In genomic region chr11:59542442-59542841, GRCm38 (mm10) we compare ENCODE assay signal across 28 mouse cellular contexts. TPM values are rescaled to one million over a fixed set of nuclear protein-coding genes. Genes with fewer than 3 reads are reported as not detected.
A peak's percentile ranks its signal among the peaks of the same experiment; 100 is the strongest.
DNase-seq lines count a peak whose midpoint lies in the region; ATAC-seq and TF ChIP-seq lines count a peak whose summit lies in the region.
"Had no signal": no experiment of that assay in that cellular context is flagged by ENCODE, and none has a peak within 500 bp of the region (broad histone marks: within the 10 kb centered on the region; RNA-seq: fewer than 3 reads in every experiment).

No protein-coding gene starts in this region.

- peaks cover 45% of the 10 kb centered on the region for H3K79me2 ChIP-seq in macrophage (ENCODE audit: inconsistent target)

- WGBS in bone marrow, adult 2 months = 8% methylated on average over 6 of the region's 6 CpGs
- 0% methylated on average over 6 of the region's 6 CpGs for WGBS in macrophage (ENCODE audit: missing documents)
- 86% methylated on average over 6 of the region's 6 CpGs for WGBS in neural tube, embryonic 15.5 days
- 84% methylated on average over 6 of the region's 6 CpGs for WGBS in forebrain, embryonic 16.5 days

- ATAC-seq in neural tube, embryonic 15.5 days (ENCODE audit: low FRiP score) = no peak
- ATAC-seq in forebrain, embryonic 16.5 days = no peak
- ATAC-seq: Patski had no signal

- DNase-seq in left cerebral cortex, adult 2 months (ENCODE audit: extremely low spot score in 1 of 2, low spot score in 2 of 2) = no peak
- DNase-seq in left cerebral cortex, postnatal 4 days = no peak
- peak; percentile 62 for DNase-seq in 416B (ENCODE audit: low read depth)
- DNase-seq in yolk sac, embryonic 10.5 days (ENCODE audit: low spot score) = no peak
- DNase-seq: adrenal gland, adult 8-10 months; cerebellum, adult 11-12 months; cerebellum, postnatal 25 days; gastrocnemius, postnatal 10 days; spleen, adult 18-20 months; thymus, postnatal 36 days had no signal

- peaks cover 11% of the 10 kb centered on the region for H3K36me3 ChIP-seq in macrophage (ENCODE audit: inconsistent target)
- no peaks in the 10 kb centered on the region for H3K36me3 ChIP-seq in neural tube, embryonic 15.5 days
- no peaks in the 10 kb centered on the region for H3K36me3 ChIP-seq in forebrain, embryonic 16.5 days (ENCODE audit: control insufficient read depth, insufficient read depth)
- H3K36me3 ChIP-seq: embryonic facial prominence, embryonic 15.5 days; kidney, embryonic 15.5 days; lung, embryonic 15.5 days; neural tube, embryonic 12.5 days had no signal

- H3K27ac ChIP-seq in left cerebral cortex, adult 2 months = peak overlapping the region; percentile 54; the same call in 1 of the 2 replicates
- no peak overlapping the region for H3K27ac ChIP-seq in bone marrow, adult 2 months (ENCODE audit: control insufficient read depth, insufficient read depth, low read depth, low read length, poor library complexity)
- H3K27ac ChIP-seq in macrophage = peak overlapping the region; percentile 99
- H3K27ac ChIP-seq in neural tube, embryonic 15.5 days (replicated peaks) = no peak overlapping the region
- no peak overlapping the region for H3K27ac ChIP-seq in forebrain, embryonic 16.5 days (ENCODE audit: low read length)
- H3K27ac ChIP-seq: embryonic facial prominence, embryonic 15.5 days; hindbrain, embryonic 14.5 days; kidney, embryonic 15.5 days; lung, embryonic 15.5 days; neural tube, embryonic 12.5 days had no signal

- H3K4me3 ChIP-seq in left cerebral cortex, adult 2 months = no peak overlapping the region
- H3K4me3 ChIP-seq in bone marrow, adult 2 months (replicated peaks; ENCODE audit: control insufficient read depth, low read depth, low read length) = peak overlapping the region; percentile 8
- peak overlapping the region; percentile 50 for H3K4me3 ChIP-seq in macrophage (ENCODE audit: inconsistent target)
- no peak overlapping the region for H3K4me3 ChIP-seq in neural tube, embryonic 15.5 days (replicated peaks)
- H3K4me3 ChIP-seq in forebrain, embryonic 16.5 days (replicated peaks; ENCODE audit: low read length) = no peak overlapping the region
- H3K4me3 ChIP-seq: embryonic facial prominence, embryonic 15.5 days; kidney, embryonic 15.5 days; lung, embryonic 15.5 days; neural tube, embryonic 12.5 days had no signal

- intact Hi-C loops in left cerebral cortex, adult 2 months (cut with DNase I) = loop anchor here (2.0 kb wide), 1 partner anchor 16 kb away; the partner anchor contains the start of gene Zkscan17
- intact Hi-C loops in left cerebral cortex, postnatal 4 days (cut with DNase I) = no loop called here

- H3K4me1 ChIP-seq in bone marrow, adult 2 months (ENCODE audit: control insufficient read depth, insufficient read depth, low read length) = peaks cover 3% of the 10 kb centered on the region; the same call in 1 of the 2 replicates
- peaks cover 10% of the 10 kb centered on the region for H3K4me1 ChIP-seq in neural tube, embryonic 15.5 days
- no peaks in the 10 kb centered on the region for H3K4me1 ChIP-seq in forebrain, embryonic 16.5 days (replicated peaks; ENCODE audit: control insufficient read depth, insufficient read depth, low read length)
- H3K4me1 ChIP-seq: neural tube, embryonic 12.5 days had no signal

- no peak for TF ChIP-seq POLR2A in bone marrow, adult 2 months (IDR thresholded peaks at IDR 0.05; ENCODE audit: borderline replicate concordance, control insufficient read depth, low read depth, low read length)

- H3K9me3 ChIP-seq in neural tube, embryonic 15.5 days (replicated peaks) = no peaks in the 10 kb centered on the region
- H3K9me3 ChIP-seq in forebrain, embryonic 16.5 days (ENCODE audit: control insufficient read depth, low read length) = no peaks in the 10 kb centered on the region
- H3K9me3 ChIP-seq: embryonic facial prominence, embryonic 15.5 days; kidney, embryonic 15.5 days; lung, embryonic 15.5 days; neural tube, embryonic 12.5 days had no signal

- no peak overlapping the region for H3K9ac ChIP-seq in neural tube, embryonic 15.5 days (replicated peaks)
- H3K9ac ChIP-seq in forebrain, embryonic 16.5 days (replicated peaks; ENCODE audit: low read depth, low read length) = no peak overlapping the region
- H3K9ac ChIP-seq: embryonic facial prominence, embryonic 15.5 days; hindbrain, embryonic 14.5 days; kidney, embryonic 15.5 days; lung, embryonic 15.5 days; neural tube, embryonic 12.5 days had no signal

- H3K27me3 ChIP-seq in neural tube, embryonic 15.5 days (replicated peaks) = no peaks in the 10 kb centered on the region
- no peaks in the 10 kb centered on the region for H3K27me3 ChIP-seq in forebrain, embryonic 16.5 days (replicated peaks; ENCODE audit: control insufficient read depth, insufficient read depth, low read length)
- H3K27me3 ChIP-seq: embryonic facial prominence, embryonic 15.5 days; kidney, embryonic 15.5 days; lung, embryonic 15.5 days; neural tube, embryonic 12.5 days; Patski had no signal

- H3K4me2 ChIP-seq in neural tube, embryonic 15.5 days = no peak overlapping the region
- no peak overlapping the region for H3K4me2 ChIP-seq in forebrain, embryonic 16.5 days (ENCODE audit: low read length)
- H3K4me2 ChIP-seq: embryonic facial prominence, embryonic 15.5 days; heart, embryonic 11.5 days; hindbrain, embryonic 14.5 days; kidney, embryonic 15.5 days; lung, embryonic 15.5 days; midbrain, embryonic 11.5 days; neural tube, embryonic 12.5 days had no signal

- TF ChIP-seq CTCF in left cerebral cortex, adult 2 months (IDR thresholded peaks at IDR 0.05) = no peak
- no peak for TF ChIP-seq CTCF in bone marrow, adult 2 months (IDR thresholded peaks at IDR 0.05; ENCODE audit: control insufficient read depth, insufficient read depth, low read length)

RNA-seq across cellular contexts. Expression of gene Nlrp3, which starts 1.1 kb away (rescaled TPM):
- under 1 TPM; 0.72 to 0.88 TPM for total RNA-seq in left cerebral cortex, adult 2 months (2021)
- under 1 TPM; 0.50 to 0.60 TPM for total RNA-seq in left cerebral cortex, postnatal 4 days (2021)
- polyA plus RNA-seq in bone marrow, adult 2 months (2011; ENCODE audit: insufficient read depth, insufficient read length, low replicate concordance, missing spikeins) = 4.1 and 4.2 TPM in 2 replicates
- total RNA-seq in macrophage (2018; cell fraction: chromatin; rRNA removed) = 1,000 to 10,000 TPM in 11 of 26 experiments, 100 to 1,000 TPM in 14, 10 to 100 TPM in 1; 75.9 to 3,830 (median 872) TPM
- 100 to 1,000 TPM in 12 of 26 experiments, 10 to 100 TPM in 14; 22.4 to 664 (median 78.7) TPM for total RNA-seq in macrophage (2018; cell fraction: cytosol; rRNA removed)
- total RNA-seq in macrophage (2018; cell fraction: nucleus; rRNA removed) = 1,000 to 10,000 TPM in 7 of 26 experiments, 100 to 1,000 TPM in 17, 10 to 100 TPM in 2; 53.6 to 2,106 (median 679) TPM
- 12.7 to 36.4 TPM (median 25.2 TPM) in 3 replicates for polyA plus RNA-seq in macrophage (2018)
- 0.20 and 0.24 TPM in 2 replicates for polyA plus RNA-seq in neural tube, embryonic 15.5 days (2015; fragmentation: Nextera tagmentation; extraction: Ambion mirVana)
- polyA plus RNA-seq in forebrain, embryonic 16.5 days (2015; fragmentation: Nextera tagmentation; extraction: Ambion mirVana) = 0.11 and 0.77 TPM in 2 replicates
- polyA plus RNA-seq: midbrain, embryonic 11.5 days had no signal

RNA-seq across cellular contexts. Expression of gene Zkscan17, which starts 15.9 kb away (rescaled TPM):
- 10 to 100 TPM in 1 of 2 experiments, 1 to 10 TPM in 1; 8.2 to 11.7 TPM for total RNA-seq in left cerebral cortex, adult 2 months (2021)
- total RNA-seq in left cerebral cortex, postnatal 4 days (2021) = 10 to 100 TPM; 16.9 to 20.4 TPM
- polyA plus RNA-seq in bone marrow, adult 2 months (2011; ENCODE audit: insufficient read depth, insufficient read length, low replicate concordance, missing spikeins) = 4.2 and 7.9 TPM in 2 replicates
- total RNA-seq in macrophage (2018; cell fraction: chromatin; rRNA removed) = 100 to 1,000 TPM in 1 of 26 experiments, 10 to 100 TPM in 25; 26.2 to 124 (median 43.6) TPM
- total RNA-seq in macrophage (2018; cell fraction: cytosol; rRNA removed) = 10 to 100 TPM in 25 of 26 experiments, 1 to 10 TPM in 1; 9.9 to 26.3 (median 16.1) TPM
- 10 to 100 TPM; 14.9 to 66.5 (median 35.2) TPM for total RNA-seq in macrophage (2018; cell fraction: nucleus; rRNA removed)
- polyA plus RNA-seq in macrophage (2018) = 10.8 to 16.3 TPM (median 11.7 TPM) in 3 replicates
- 12.9 and 14.7 TPM in 2 replicates for polyA plus RNA-seq in neural tube, embryonic 15.5 days (2015; fragmentation: Nextera tagmentation; extraction: Ambion mirVana)
- polyA plus RNA-seq in forebrain, embryonic 16.5 days (2015; fragmentation: Nextera tagmentation; extraction: Ambion mirVana) = 16.6 and 16.8 TPM in 2 replicates

RNA-seq across cellular contexts. Expression of gene Olfr222, which starts 33.6 kb away (rescaled TPM):
- not detected for total RNA-seq in left cerebral cortex, adult 2 months (2021)
- total RNA-seq in left cerebral cortex, postnatal 4 days (2021) = not detected
- not detected in 2 replicates for polyA plus RNA-seq in bone marrow, adult 2 months (2011; ENCODE audit: insufficient read depth, insufficient read length, low replicate concordance, missing spikeins)
- not detected for total RNA-seq in macrophage (2018; cell fraction: chromatin; rRNA removed)
- total RNA-seq in macrophage (2018; cell fraction: cytosol; rRNA removed) = under 1 TPM in 5 of 26 experiments, not detected in 21; 0.04 to 0.16 (median 0.09) TPM
- total RNA-seq in macrophage (2018; cell fraction: nucleus; rRNA removed) = under 1 TPM in 2 of 26 experiments, not detected in 24; 0.35 to 0.48 TPM
- polyA plus RNA-seq in macrophage (2018) = not detected in 3 replicates
- not detected in 2 replicates for polyA plus RNA-seq in neural tube, embryonic 15.5 days (2015; fragmentation: Nextera tagmentation; extraction: Ambion mirVana)
- not detected in 2 replicates for polyA plus RNA-seq in forebrain, embryonic 16.5 days (2015; fragmentation: Nextera tagmentation; extraction: Ambion mirVana)
- total RNA-seq: adrenal gland, adult 8-10 months; gastrocnemius, postnatal 10 days; heart, postnatal 25 days; layer of hippocampus, postnatal 14 days; left cerebral cortex, postnatal 14 days had no signal
- polyA plus RNA-seq: heart, embryonic 11.5 days; hindbrain, embryonic 14.5 days; intestine, embryonic 14.5 days; kidney, embryonic 15.5 days; large intestine, adult 2 months; limb, embryonic 14.5 days; lung, embryonic 15.5 days; midbrain, embryonic 11.5 days; neural tube, embryonic 12.5 days; Patski had no signal

RNA-seq across cellular contexts. Expression of gene Olfr223, which starts 50.6 kb away (rescaled TPM):
- total RNA-seq in left cerebral cortex, adult 2 months (2021) = not detected
- not detected for total RNA-seq in left cerebral cortex, postnatal 4 days (2021)
- not detected in 2 replicates for polyA plus RNA-seq in bone marrow, adult 2 months (2011; ENCODE audit: insufficient read depth, insufficient read length, low replicate concordance, missing spikeins)
- not detected for total RNA-seq in macrophage (2018; cell fraction: chromatin; rRNA removed)
- not detected for total RNA-seq in macrophage (2018; cell fraction: cytosol; rRNA removed)
- total RNA-seq in macrophage (2018; cell fraction: nucleus; rRNA removed) = not detected
- polyA plus RNA-seq in macrophage (2018) = not detected in 3 replicates
- not detected in 2 replicates for polyA plus RNA-seq in neural tube, embryonic 15.5 days (2015; fragmentation: Nextera tagmentation; extraction: Ambion mirVana)
- not detected in 2 replicates for polyA plus RNA-seq in forebrain, embryonic 16.5 days (2015; fragmentation: Nextera tagmentation; extraction: Ambion mirVana)
- total RNA-seq: adrenal gland, adult 8-10 months; gastrocnemius, postnatal 10 days; heart, postnatal 25 days; layer of hippocampus, postnatal 14 days; left cerebral cortex, postnatal 14 days had no signal
- polyA plus RNA-seq: embryonic facial prominence, embryonic 15.5 days; heart, embryonic 11.5 days; hindbrain, embryonic 14.5 days; intestine, embryonic 14.5 days; kidney, embryonic 15.5 days; large intestine, adult 2 months; limb, embryonic 14.5 days; lung, embryonic 15.5 days; midbrain, embryonic 11.5 days; neural tube, embryonic 12.5 days; Patski had no signal

Comparison
In these comparisons a context has a peak if more than half of its experiments do, and no peak if none do; other contexts are left out.
1. H3K27ac ChIP-seq: peak in left cerebral cortex, adult 2 months (single experiment) and macrophage (single experiment); none in bone marrow, adult 2 months (single experiment), neural tube, embryonic 15.5 days (single experiment) and forebrain, embryonic 16.5 days (single experiment).
2. H3K4me3 ChIP-seq: peak in bone marrow, adult 2 months (single experiment) and macrophage (single experiment); none in left cerebral cortex, adult 2 months (single experiment), neural tube, embryonic 15.5 days (single experiment) and forebrain, embryonic 16.5 days (single experiment).